Mouse (Mus musculus) neural tube, embryonic 12.5 days (tissue): ENCODE measurements around the gene Rhoj. TPM values are rescaled to one million over a fixed set of nuclear protein-coding genes. Genes with fewer than 3 reads are reported as not detected.

ENCODE experiments used
- ATAC-seq: fragments of 200-750 bp; cut with Nextera tagmentation; 2 replicates; pipeline ENCODE4 v1.8.0; 2017; ENCODE audit warnings: low read depth, mild to moderate bottlenecking, moderate TSS enrichment, moderate library complexity; ENCODE audit not compliant: low FRiP score
- H3K27ac ChIP-seq: fragments of 300-500 bp; sonication (generic); 2 replicates; pipeline ENCODE4 v1.5.1; 2016
- H3K27me3 ChIP-seq: fragments of 300-500 bp; sonication (generic); replicated peaks from 2 replicates; pipeline ENCODE4 v1.6.1; 2016; ENCODE audit warnings: mild to moderate bottlenecking
- H3K36me3 ChIP-seq: fragments of 300-500 bp; sonication (generic); 2 replicates; pipeline ENCODE4 v1.6.1; 2016; ENCODE audit warnings: mild to moderate bottlenecking
- H3K4me1 ChIP-seq: fragments of 300-500 bp; sonication (generic); 2 replicates; pipeline ENCODE4 v1.6.1; 2016
- H3K4me2 ChIP-seq: fragments of 300-500 bp; sonication (generic); replicated peaks from 2 replicates; pipeline ENCODE4 v1.6.1; 2016; ENCODE audit warnings: mild to moderate bottlenecking
- H3K4me3 ChIP-seq: fragments of 300-500 bp; sonication (generic); 2 replicates; pipeline ENCODE4 v1.5.1; 2016
- H3K9ac ChIP-seq: fragments of 300-500 bp; sonication (generic); 2 replicates; pipeline ENCODE4 v1.6.1; 2016; ENCODE audit warnings: mild to moderate bottlenecking
- H3K9me3 ChIP-seq: fragments of 300-500 bp; sonication (generic); 2 replicates; pipeline ENCODE4 v1.6.1; 2016; ENCODE audit warnings: mild to moderate bottlenecking
- WGBS: fragments of 180-500 bp; shearing (Covaris S2); methylation state at CpG from one replicate; pipeline ENCODE4 v1.1.7; 2016; 5-methylcytosine and 5-hydroxymethylcytosine counted together
- polyA plus RNA-seq: library from polyadenylated mRNA; unstranded; fragments of >200 nt; fragmentation: Nextera tagmentation; extraction: Ambion mirVana; gene quantifications from 2 replicates; pipeline ENCODE4 v1.2.1, GENCODE M21; 2016

The Rhoj gene
- polyA plus RNA-seq, 1 experiment from 2014 or later: 34.5 TPM

- ATAC-seq: no peak
- H3K9ac ChIP-seq: no peak overlapping the region
- H3K36me3 ChIP-seq: no peaks in the 10 kb centered on the region
- no peak overlapping the region for H3K4me3 ChIP-seq
- 68% methylated on average over 7 of the region's 7 CpGs for WGBS
- H3K4me1 ChIP-seq: no peaks in the 10 kb centered on the region
- H3K4me2 ChIP-seq: no peak overlapping the region
- H3K27me3 ChIP-seq: no peaks in the 10 kb centered on the region
- H3K9me3 ChIP-seq: no peaks in the 10 kb centered on the region
- H3K27ac ChIP-seq: no peak overlapping the region
These were observed 43.7 kb downstream of the Rhoj start for GRCm38 (mm10) chr12:75351846-75352245.

GRCm38 (mm10) chr12:75352410-75352809, 44.3 kb downstream of the Rhoj start:
- H3K9ac ChIP-seq: no peak overlapping the region
- H3K27ac ChIP-seq: no peak overlapping the region
- H3K4me3 ChIP-seq: no peak overlapping the region
- no peaks in the 10 kb centered on the region for H3K27me3 ChIP-seq
- no peaks in the 10 kb centered on the region for H3K36me3 ChIP-seq
- 40% methylated on average over 6 of the region's 6 CpGs for WGBS
- no peaks in the 10 kb centered on the region for H3K4me1 ChIP-seq
- no peak for ATAC-seq
- no peaks in the 10 kb centered on the region for H3K9me3 ChIP-seq
- no peak overlapping the region for H3K4me2 ChIP-seq

GRCm38 (mm10) chr12:75354354-75354753, 46.2 kb downstream of the Rhoj start:
- no peaks in the 10 kb centered on the region for H3K27me3 ChIP-seq
- H3K9me3 ChIP-seq: no peaks in the 10 kb centered on the region
- no peak overlapping the region for H3K27ac ChIP-seq
- H3K4me1 ChIP-seq: no peaks in the 10 kb centered on the region
- no peak overlapping the region for H3K4me3 ChIP-seq
- WGBS: 79% methylated on average over 7 of the region's 7 CpGs
- H3K4me2 ChIP-seq: no peak overlapping the region
- no peaks in the 10 kb centered on the region for H3K36me3 ChIP-seq
- no peak overlapping the region for H3K9ac ChIP-seq
- ATAC-seq: no peak

GRCm38 (mm10) chr12:75357781-75358180, 49.7 kb downstream of the Rhoj start:
- H3K4me3 ChIP-seq: no peak overlapping the region
- no peak for ATAC-seq
- no peak overlapping the region for H3K9ac ChIP-seq
- no peak overlapping the region for H3K27ac ChIP-seq
- 85% methylated on average over 4 of the region's 4 CpGs for WGBS
- no peaks in the 10 kb centered on the region for H3K9me3 ChIP-seq
- no peaks in the 10 kb centered on the region for H3K36me3 ChIP-seq
- H3K27me3 ChIP-seq: no peaks in the 10 kb centered on the region
- no peak overlapping the region for H3K4me2 ChIP-seq
- H3K4me1 ChIP-seq: no peaks in the 10 kb centered on the region

- Histone ChIP-seq H3K27me3 (no peaks in the 10 kb centered on the region), H3K9me3 (no peaks in the 10 kb centered on the region), H3K36me3 (no peaks in the 10 kb centered on the region), H3K4me2 (no peak overlapping the region), H3K9ac (no peak overlapping the region), H3K4me3 (no peak overlapping the region), H3K4me1 (no peaks in the 10 kb centered on the region), H3K27ac (no peak overlapping the region)
- 93% methylated on average over 4 of the region's 4 CpGs for WGBS
- ATAC-seq: no peak
These were observed 50.6 kb downstream of the Rhoj start for GRCm38 (mm10) chr12:75358714-75359113.

GRCm38 (mm10) chr12:75359500-75359899, 51.4 kb downstream of the Rhoj start:
- Histone ChIP-seq H3K4me2 (no peak overlapping the region), H3K27me3 (no peaks in the 10 kb centered on the region), H3K4me3 (no peak overlapping the region), H3K9me3 (no peaks in the 10 kb centered on the region), H3K4me1 (no peaks in the 10 kb centered on the region), H3K9ac (no peak overlapping the region), H3K36me3 (no peaks in the 10 kb centered on the region), H3K27ac (no peak overlapping the region)
- 62% methylated on average over 2 of the region's 2 CpGs for WGBS
- ATAC-seq: no peak

GRCm38 (mm10) chr12:75359921-75360482, 51.9 kb downstream of the Rhoj start:
- no peak for ATAC-seq
- Histone ChIP-seq H3K9ac (no peak overlapping the region), H3K4me1 (no peaks in the 10 kb centered on the region), H3K27me3 (no peaks in the 10 kb centered on the region), H3K4me3 (no peak overlapping the region), H3K9me3 (no peaks in the 10 kb centered on the region), H3K27ac (no peak overlapping the region), H3K36me3 (no peaks in the 10 kb centered on the region), H3K4me2 (no peak overlapping the region)
- WGBS: 76% methylated on average over 5 of the region's 5 CpGs

GRCm38 (mm10) chr12:75362456-75362855, 54.3 kb downstream of the Rhoj start:
- H3K9me3 ChIP-seq: no peaks in the 10 kb centered on the region
- no peak overlapping the region for H3K27ac ChIP-seq
- H3K27me3 ChIP-seq: no peaks in the 10 kb centered on the region
- H3K9ac ChIP-seq: no peak overlapping the region
- 87% methylated on average over 16 of the region's 16 CpGs for WGBS
- no peak for ATAC-seq
- no peaks in the 10 kb centered on the region for H3K36me3 ChIP-seq
- no peak overlapping the region for H3K4me3 ChIP-seq
- no peaks in the 10 kb centered on the region for H3K4me1 ChIP-seq
- H3K4me2 ChIP-seq: no peak overlapping the region

GRCm38 (mm10) chr12:75364416-75364815, 56.3 kb downstream of the Rhoj start:
- Histone ChIP-seq H3K27me3 (no peaks in the 10 kb centered on the region), H3K9ac (no peak overlapping the region), H3K4me1 (no peaks in the 10 kb centered on the region), H3K4me3 (no peak overlapping the region), H3K9me3 (no peaks in the 10 kb centered on the region), H3K27ac (no peak overlapping the region), H3K4me2 (no peak overlapping the region), H3K36me3 (no peaks in the 10 kb centered on the region)
- 96% methylated on average over 4 of the region's 4 CpGs for WGBS
- ATAC-seq: no peak

GRCm38 (mm10) chr12:75365621-75366124, 57.6 kb downstream of the Rhoj start:
- no peak for ATAC-seq
- WGBS: 91% methylated on average over 14 of the region's 14 CpGs

GRCm38 (mm10) chr12:75367371-75367770, 59.2 kb downstream of the Rhoj start:
- no peak overlapping the region for H3K4me3 ChIP-seq
- no peak for ATAC-seq

More at GRCm38 (mm10) chr12:75365621-75366124, 57.6 kb downstream of the Rhoj start:
- H3K4me2 ChIP-seq: no peak overlapping the region
- H3K4me1 ChIP-seq: no peaks in the 10 kb centered on the region
- no peaks in the 10 kb centered on the region for H3K9me3 ChIP-seq
- H3K36me3 ChIP-seq: no peaks in the 10 kb centered on the region
- no peaks in the 10 kb centered on the region for H3K27me3 ChIP-seq
- H3K9ac ChIP-seq: no peak overlapping the region
- no peak overlapping the region for H3K4me3 ChIP-seq
- H3K27ac ChIP-seq: no peak overlapping the region

GRCm38 (mm10) chr12:75368527-75368926, 60.4 kb downstream of the Rhoj start:
- Histone ChIP-seq H3K9me3 (no peaks in the 10 kb centered on the region), H3K27me3 (no peaks in the 10 kb centered on the region)
- ATAC-seq: no peak

More at GRCm38 (mm10) chr12:75367371-75367770, 59.2 kb downstream of the Rhoj start:
- Histone ChIP-seq H3K9ac (no peak overlapping the region), H3K4me1 (no peaks in the 10 kb centered on the region), H3K27me3 (no peaks in the 10 kb centered on the region), H3K36me3 (no peaks in the 10 kb centered on the region), H3K27ac (no peak overlapping the region), H3K9me3 (no peaks in the 10 kb centered on the region), H3K4me2 (no peak overlapping the region)
- WGBS: 91% methylated on average over 6 of the region's 6 CpGs

GRCm38 (mm10) chr12:75369418-75369851, 61.3 kb downstream of the Rhoj start:
- Histone ChIP-seq H3K4me3 (no peak overlapping the region), H3K4me2 (no peak overlapping the region), H3K36me3 (no peaks in the 10 kb centered on the region), H3K27me3 (no peaks in the 10 kb centered on the region), H3K9me3 (no peaks in the 10 kb centered on the region), H3K9ac (no peak overlapping the region), H3K4me1 (no peaks in the 10 kb centered on the region), H3K27ac (no peak overlapping the region)
- ATAC-seq: no peak
- WGBS: 78% methylated on average over 2 of the region's 2 CpGs

More at GRCm38 (mm10) chr12:75368527-75368926, 60.4 kb downstream of the Rhoj start:
- Histone ChIP-seq H3K4me3 (no peak overlapping the region), H3K4me1 (no peaks in the 10 kb centered on the region), H3K9ac (no peak overlapping the region), H3K36me3 (no peaks in the 10 kb centered on the region), H3K4me2 (no peak overlapping the region), H3K27ac (no peak overlapping the region)
- 84% methylated on average over 5 of the region's 5 CpGs for WGBS
